Mouse (Mus musculus): Measurements from ENCODE around the gene Ilkap.

The Ilkap gene

DNA sequence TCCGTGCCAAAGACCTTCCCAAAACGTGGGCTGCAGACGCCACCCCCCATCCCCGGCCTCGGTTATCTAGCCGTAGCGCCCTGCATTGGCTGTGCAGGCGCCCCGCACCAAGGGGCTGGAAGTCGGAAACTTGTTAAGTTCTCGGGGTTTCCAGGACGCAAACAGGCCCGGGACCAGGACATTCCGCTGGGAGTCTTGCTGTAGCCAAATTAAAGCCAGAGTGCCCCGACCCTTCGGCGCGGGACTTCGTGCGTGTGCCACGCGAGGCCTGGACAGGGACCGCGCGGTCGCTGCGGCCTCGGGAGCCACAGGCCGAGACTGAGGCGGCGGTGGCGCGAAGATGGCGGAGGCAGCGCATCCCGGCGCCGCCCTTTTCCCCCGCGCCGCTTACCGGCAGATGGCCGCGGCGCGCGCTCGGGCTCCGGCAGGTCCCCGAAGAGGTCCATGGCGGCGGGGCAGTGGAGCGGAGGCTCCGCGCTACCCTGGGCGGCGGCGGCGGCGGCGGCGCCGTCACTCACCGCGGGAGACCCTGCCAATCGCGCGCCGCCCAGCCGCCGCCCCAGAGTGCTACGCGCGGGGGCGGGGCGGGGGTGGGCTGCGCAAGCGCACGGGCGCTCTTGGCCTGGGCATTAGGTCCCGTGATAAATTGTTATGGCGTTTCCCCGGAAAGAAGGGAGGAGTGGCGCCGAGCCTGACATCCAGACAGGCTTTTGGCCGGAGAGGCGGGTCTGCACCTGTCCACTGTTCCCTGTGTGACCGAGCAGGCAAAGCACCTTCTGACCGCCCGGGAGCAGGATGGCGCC is at the start of gene Ilkap:
Gene Ilkap (minus strand): TSS at position 556 of the 803 bp plus-strand sequence.
- peak; percentile 85 to 91 for DNase-seq

GRCm38 (mm10) chr1:91446511-91446910 is 47.9 kb upstream of the Ilkap start:
- DNase-seq, result no peak

DNA sequence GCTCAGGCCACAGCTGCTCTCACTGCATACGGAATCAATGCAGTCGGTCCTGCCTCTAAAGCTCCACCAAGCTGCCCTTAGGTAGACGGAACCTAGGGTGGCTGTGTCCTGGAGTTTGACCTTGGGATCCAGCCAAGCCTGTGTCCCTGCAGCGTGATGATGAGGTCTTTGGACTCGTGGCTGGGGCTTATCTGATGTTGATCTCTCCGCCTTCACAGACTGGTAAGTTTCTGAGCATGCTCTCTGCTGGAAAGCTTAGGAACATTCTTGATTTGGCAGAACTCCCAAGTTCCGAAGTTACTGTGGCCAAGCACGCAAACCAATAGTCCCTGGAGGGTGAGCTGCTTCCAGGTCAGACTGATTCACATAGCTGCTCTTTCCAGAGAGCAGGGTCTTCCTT is 47.4 kb upstream of the Ilkap start:
- peak; percentile 64 to 75 for DNase-seq

DNA sequence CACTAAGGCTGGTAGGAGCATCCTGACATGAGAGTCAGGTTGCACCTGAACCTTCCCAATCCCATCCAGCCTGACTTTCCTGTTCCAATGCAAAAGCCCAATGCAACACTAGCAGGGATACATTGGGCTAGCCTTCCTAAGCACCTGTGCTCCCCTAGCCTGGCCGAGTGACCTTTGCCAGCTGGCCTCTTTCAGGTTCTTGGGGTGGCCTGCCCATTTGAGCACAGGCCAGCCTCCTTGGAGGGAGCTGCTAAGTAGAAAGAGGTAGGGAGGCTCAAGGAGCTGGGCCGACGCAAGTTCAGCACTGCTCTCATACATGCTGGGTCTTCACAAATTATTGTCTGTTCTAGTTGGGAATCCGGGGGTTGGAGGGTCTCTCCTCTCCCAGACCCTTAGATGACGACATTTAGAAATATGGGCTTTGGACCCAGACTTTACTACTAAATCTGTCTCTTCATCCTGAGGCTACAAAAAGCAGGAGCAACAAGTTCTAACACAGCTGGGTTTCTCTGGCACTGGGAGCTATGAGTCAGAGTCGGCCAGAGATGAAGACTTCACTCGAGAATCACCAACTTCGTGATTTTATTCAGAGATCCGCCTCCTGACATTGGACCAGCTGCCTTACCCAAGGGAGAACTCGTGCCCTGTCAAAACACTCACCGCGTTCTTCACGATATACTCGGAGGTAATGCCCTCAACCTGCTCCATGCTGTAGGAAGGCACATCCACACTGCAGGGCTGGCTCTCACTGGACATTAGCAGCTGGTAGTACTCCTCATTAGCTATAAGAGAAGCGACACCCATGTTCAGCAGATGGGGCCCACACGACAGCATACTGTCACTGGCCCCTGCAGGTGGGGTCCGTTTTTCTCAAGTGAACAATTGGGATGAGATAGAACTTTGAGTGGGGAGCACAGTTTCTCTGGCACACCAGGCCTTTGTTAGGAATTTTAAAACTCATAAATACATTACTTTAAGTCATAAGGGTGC is 46.5 kb upstream of the Ilkap start:
- DNase-seq, result peak in 1 of 2 experiments; percentile 12

GRCm38 (mm10) chr1:91442350-91442990 is 43.9 kb upstream of the Ilkap start:
- peak; percentile 54 to 68 for DNase-seq

DNA sequence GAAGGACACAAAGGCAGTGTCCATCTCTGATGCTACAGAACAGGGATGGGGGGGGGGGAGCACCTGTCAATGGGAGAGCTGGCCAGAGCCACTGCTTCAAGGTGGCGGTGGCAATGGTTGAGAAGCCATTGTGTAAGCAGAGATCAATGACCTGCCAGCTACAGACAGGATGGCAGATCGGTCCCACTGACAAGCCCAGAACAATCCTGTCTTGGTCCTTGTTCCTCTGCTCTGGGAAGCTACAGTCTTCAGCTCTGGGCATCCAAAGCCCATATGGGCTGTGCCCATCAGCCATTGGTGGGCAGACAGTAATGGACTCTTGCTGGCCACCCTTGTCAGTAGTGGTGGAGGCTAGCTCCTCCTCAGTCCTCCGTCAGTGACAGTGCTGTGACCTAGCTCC is 43.2 kb upstream of the Ilkap start:
- no peak for DNase-seq

DNA sequence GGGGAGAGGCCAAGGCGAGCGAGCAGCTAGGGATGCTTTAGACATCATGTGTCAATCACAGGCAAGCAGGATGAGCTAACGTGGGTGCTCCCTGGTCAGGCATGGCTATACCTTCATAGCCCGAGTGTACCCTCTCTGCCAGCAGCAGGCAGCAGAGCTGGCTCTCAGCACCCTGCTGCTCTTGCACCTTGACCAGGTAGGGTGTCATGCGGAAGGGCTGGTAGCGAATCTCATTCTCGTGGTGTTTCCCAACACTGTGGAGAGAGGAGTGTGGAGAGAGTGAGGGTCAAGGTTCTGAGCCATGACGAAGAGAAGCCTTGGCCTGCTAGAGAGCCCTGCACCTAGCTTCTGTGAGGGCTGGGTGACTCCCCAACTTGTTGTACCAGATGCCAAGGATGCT is 41.2 kb upstream of the Ilkap start:
- DNase-seq, result no peak

DNA sequence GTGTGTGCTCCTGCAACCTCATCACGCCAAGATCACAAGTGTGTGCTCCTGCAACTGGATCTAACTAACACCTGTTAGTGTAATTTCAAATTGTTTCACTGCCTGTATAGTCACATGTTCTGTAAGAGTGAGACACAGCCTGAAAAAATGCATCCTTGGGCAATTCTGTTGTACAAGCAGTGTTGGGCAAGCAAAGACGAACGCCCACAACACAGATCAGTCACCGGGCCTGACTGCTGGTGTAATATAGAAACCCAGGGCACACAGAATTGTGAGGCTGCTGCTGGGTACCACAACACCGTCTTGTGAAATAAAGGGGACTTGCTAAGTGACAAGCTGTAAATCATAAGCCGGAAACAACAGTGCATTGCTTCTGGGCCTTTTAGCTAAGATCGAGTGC is 39.0 kb upstream of the Ilkap start:
- DNase-seq, result peak; percentile 59 to 66

DNA sequence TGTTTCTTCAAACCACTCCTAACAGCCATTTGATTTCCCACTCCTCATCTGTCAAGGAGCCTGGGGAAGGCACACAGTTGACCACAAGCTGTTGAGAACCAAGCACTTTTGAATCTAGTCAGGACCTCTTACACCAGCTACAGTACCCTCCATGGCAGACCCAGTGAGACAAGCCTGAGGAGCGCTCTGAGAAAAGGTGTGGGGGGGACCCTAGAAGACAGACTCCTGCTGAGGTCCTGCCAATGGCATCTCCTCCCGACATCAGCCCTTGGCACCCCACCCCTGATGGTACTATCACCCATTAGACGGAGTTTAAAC is 38.4 kb upstream of the Ilkap start:
- no peak for DNase-seq

DNA sequence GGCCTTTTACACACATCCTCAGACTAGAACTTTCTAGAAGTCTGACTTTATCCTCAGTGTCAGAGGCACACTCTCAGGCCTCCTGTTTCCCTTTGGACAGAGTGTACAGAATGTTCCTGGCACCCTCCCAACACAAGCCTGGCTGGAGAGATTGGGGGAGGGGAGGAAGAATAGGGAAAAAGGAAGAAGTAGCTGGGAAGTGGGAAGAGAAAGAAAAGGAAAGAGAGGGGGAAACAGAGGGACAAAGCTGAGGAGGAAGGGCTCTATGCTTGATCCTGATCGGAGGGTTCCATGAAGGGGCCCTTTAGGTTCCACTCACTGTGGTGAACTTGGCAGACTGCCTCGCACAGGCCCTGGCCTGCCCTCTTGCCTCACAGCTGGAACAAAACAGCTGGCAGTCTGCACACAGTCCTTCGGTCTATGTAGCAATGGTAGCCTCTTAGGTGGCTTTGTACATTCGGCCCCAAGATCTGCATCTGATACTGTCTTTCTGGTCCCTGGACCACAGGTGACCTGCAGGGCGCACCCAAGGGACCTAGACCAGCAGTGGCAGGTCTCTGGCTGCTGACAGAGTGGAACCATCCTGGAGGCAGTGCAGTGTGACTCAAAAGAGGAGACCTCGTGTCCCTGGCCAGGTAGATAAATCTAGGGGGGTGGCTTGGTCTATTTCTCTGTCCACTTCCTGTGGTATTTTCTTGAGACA is 37.9 kb upstream of the Ilkap start:
- peak; percentile 85 to 90 for DNase-seq

DNA sequence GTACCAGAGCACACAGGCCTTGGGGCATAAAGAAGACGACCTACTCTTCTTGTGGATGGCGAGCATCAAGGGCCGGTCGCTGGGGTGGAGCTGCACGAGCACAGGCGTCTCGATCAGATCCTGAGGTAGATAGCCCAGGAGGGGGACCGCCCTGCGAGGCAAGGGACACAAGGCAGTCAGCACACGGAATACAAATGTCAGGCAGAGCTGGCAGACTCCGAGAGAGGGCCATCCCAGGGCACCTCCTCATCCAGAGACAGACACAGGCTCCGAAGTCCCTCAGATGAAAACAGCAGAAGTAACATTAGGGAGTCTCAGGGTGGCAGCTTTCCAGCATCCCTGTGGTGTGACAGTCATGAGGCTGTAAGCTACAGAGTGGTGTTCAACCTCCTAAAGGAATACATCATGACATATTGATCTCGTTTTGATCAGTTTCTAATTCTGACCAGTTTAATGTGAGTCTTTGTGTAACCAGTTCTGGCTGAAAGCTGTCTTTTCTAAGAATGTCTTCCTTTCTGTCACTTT is 37.1 kb upstream of the Ilkap start:
- peak in 1 of 2 experiments; percentile 27 for DNase-seq

GRCm38 (mm10) chr1:91434905-91435304 is 36.3 kb upstream of the Ilkap start:
- no peak for DNase-seq

DNA sequence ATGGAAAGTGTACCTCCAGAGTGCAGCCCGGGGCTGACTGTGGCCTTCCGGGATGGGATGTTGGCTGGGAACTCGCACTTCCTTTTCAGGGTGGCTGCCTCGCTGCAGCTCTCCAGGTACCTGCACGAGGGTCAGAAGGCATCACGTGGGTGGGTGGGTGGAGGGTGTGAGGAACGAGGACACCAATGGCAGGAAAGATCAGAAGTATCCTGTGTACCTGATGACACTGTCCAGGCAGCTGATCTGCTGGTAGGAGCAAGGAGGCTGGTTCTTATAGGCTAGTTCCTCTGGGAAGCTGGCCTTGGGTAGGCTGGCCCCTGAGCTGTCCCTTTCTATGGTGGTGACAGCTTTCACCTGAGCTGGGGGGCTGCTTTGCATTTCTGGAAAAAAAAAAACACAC is 32.1 kb upstream of the Ilkap start:
- DNase-seq, result no peak

- DNase-seq, result no peak
Observed at GRCm38 (mm10) chr1:91429212-91429611, 30.6 kb upstream of the Ilkap start.

GRCm38 (mm10) chr1:91428614-91429013 is 30.0 kb upstream of the Ilkap start:
- peak; percentile 80 to 87 for DNase-seq

DNA sequence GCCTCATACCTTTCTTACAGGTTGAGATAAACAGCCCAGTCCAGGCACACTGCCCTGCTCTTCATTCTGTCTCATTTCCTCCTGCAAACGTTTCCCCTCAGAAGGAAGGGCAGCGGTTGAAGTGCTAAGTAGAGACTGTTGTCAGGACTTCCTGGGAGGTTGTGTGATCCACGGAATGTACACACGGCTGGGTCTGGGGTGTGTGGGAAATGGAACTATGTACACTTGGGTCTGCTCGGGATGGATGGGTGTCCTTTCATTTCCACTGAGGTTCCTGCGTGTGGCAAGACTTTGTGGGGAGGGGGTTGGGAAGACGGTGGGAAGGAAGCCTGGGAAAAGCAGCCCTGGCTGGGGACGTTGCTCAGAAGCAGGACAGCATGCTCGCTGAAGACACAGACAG is 27.8 kb upstream of the Ilkap start:
- no peak for DNase-seq

DNA sequence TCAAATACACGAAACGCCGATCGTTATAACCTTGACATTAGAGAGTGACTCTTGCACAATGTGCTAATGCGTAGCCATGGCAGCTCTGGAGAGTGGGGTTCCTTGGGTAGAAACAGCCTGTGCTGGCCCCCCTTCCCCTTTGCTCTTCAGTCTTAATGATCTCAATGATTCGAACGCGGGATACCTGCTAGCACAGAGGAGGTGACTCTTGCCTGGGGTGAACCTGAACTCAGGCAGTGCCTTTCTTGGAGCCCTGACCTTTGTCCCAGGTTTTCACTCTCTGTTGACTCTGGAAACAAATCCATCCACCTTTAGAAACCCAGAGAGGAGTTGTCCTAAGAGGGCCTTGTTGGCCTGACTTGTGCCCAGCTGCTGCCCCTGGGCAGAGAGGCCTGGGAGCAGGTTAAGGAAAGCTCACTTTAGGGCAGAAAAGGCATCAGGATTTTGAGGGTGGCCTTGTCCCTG is 22.0 kb upstream of the Ilkap start:
- no peak for DNase-seq

DNA sequence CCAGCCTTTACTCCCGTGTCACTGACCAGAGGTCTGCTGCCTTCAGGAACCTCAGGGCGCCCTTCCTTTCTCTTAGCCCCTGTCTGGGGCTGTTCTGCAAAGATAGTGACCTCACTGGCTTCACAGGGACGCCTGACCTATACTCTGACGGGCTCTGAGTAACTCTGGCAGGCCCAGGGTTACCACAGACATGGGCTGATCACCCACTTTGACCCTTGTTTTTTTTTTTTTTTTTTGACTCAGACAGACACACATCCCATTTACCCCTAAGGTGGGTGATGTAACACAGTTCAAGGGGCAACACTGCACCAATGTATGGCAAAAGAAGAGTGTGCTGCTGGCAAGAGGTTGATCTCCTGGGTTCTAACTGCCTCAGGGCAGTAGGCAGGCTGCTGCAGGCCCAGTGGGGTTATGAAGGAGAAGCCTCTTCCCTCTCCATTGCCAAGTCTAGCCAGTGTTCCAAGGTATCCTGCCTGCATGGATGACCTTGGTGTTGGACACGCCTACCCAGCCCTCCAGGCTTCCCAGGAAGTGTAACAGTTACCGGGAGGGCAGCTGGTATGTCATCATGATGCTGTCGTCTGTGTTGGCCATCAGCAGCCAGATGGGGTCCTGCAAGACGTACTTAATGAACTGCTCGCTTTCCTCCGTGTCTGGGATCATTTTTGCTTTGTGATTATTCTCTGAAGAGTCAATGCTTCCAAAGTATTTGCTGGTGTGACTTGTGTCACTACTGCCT is 21.4 kb upstream of the Ilkap start:
- no peak for DNase-seq

GRCm38 (mm10) chr1:91417991-91418390 is 19.4 kb upstream of the Ilkap start:
- DNase-seq, result no peak

- no peak for DNase-seq
Observed at GRCm38 (mm10) chr1:91415311-91415710, 16.7 kb upstream of the Ilkap start.

DNA sequence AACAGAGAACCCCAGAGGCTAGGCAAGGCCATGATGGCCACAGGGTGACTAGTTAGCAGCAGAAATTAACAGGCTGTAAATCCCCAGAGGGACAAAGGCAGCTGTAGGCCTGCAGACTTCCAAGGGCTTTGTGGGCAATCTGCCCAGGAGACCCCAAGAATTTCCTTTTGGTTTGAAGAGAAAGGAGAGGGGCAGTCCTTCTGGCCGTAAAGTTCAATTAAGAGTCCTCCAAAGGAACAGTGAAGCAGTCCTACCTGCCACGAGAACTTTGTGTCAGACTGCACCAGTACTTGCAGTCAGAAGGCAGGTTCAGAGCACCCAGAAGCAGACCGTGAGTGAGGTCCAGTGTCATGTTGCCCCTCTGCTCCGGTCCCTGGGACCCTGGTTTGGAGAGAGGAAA is 16.3 kb upstream of the Ilkap start:
- DNase-seq, result no peak
